Mouse (Mus musculus) CH12.LX (cell line): ENCODE measurements around the gene Eepd1.

Source experiments
- MAFK ChIP-seq: IDR thresholded peaks from 2 replicates; pipeline ENCODE4 v1.6.1; 2011; ENCODE audit warnings: low read length, improper control_type of control experiment; ENCODE audit not compliant: insufficient replicate concordance
- POLR2A ChIP-seq: IDR thresholded peaks from 2 replicates; pipeline ENCODE4 v1.6.1; 2011; ENCODE audit warnings: low read depth, mild to moderate bottlenecking, improper control_type of control experiment, low read length
- ZC3H11A ChIP-seq: IDR thresholded peaks from 2 replicates; pipeline ENCODE4 v1.6.1; 2012; ENCODE audit warnings: low read depth, mild to moderate bottlenecking, inconsistent platforms, low read length, improper control_type of control experiment

- no peak for TF ChIP-seq ZC3H11A
- no peak for TF ChIP-seq MAFK
- no peak for TF ChIP-seq POLR2A
Observed at GRCm38 (mm10) chr9:25485006-25485405, 3.7 kb downstream of the Eepd1 start.
